Mouse (Mus musculus): ENCODE measurements around the gene Eefsec. TPM values are rescaled to one million over a fixed set of nuclear protein-coding genes. Genes with fewer than 3 reads are reported as not detected.

Gene Eefsec
- polyA plus RNA-seq, 1 experiment from 2014 or later: 41.3 TPM

- no peak overlapping the region for H3K4me3 ChIP-seq (ENCODE audit: low read depth, low read length)
- no peak overlapping the region for H3K4me2 ChIP-seq (ENCODE audit: low read depth, low read length, severe bottlenecking)
- no peak overlapping the region for H3K27ac ChIP-seq (ENCODE audit: low read depth, low read length)
- no peak for DNase-seq (ENCODE audit: low spot score)
- H3K9me3 ChIP-seq (ENCODE audit: control insufficient read depth, low read length): no peaks in the 10 kb centered on the region
- no peaks in the 10 kb centered on the region for H3K36me3 ChIP-seq (ENCODE audit: control insufficient read depth, insufficient read depth, low read length)
- no peak overlapping the region for H3K9ac ChIP-seq (ENCODE audit: low read length)
- ATAC-seq (replicated peaks; ENCODE audit: low FRiP score): no peak
- 94% methylated on average over 3 of the region's 3 CpGs for WGBS
- H3K4me1 ChIP-seq (replicated peaks; ENCODE audit: control insufficient read depth, insufficient read depth, low read length): 0 out of 2 replicates have a peak, but pooled peaks cover 3% of the 10 kb centered on the region
- H3K27me3 ChIP-seq (ENCODE audit: control insufficient read depth, insufficient read depth, low read length): no peaks in the 10 kb centered on the region
Measured at GRCm38 (mm10) chr6:88259621-88260020, 186.7 kb downstream of the Eefsec start.

- Histone ChIP-seq H3K27ac (ENCODE audit: low read depth, low read length) (no peak overlapping the region), H3K4me3 (ENCODE audit: low read depth, low read length) (no peak overlapping the region), H3K9ac (ENCODE audit: low read length) (no peak overlapping the region), H3K4me1 (replicated peaks; ENCODE audit: control insufficient read depth, insufficient read depth, low read length) (no peaks in the 10 kb centered on the region), H3K27me3 (ENCODE audit: control insufficient read depth, insufficient read depth, low read length) (no peaks in the 10 kb centered on the region), H3K4me2 (ENCODE audit: low read depth, low read length, severe bottlenecking) (no peak overlapping the region), H3K9me3 (ENCODE audit: control insufficient read depth, low read length) (no peaks in the 10 kb centered on the region), H3K36me3 (ENCODE audit: control insufficient read depth, insufficient read depth, low read length) (no peaks in the 10 kb centered on the region)
- 93% methylated on average over 4 of the region's 4 CpGs for WGBS
- ATAC-seq (replicated peaks; ENCODE audit: low FRiP score) (no peak), DNase-seq (ENCODE audit: low spot score) (no peak)
Measured at GRCm38 (mm10) chr6:88255435-88255834, 190.9 kb downstream of the Eefsec start.

- no peak overlapping the region for H3K4me2 ChIP-seq (ENCODE audit: low read depth, low read length, severe bottlenecking)
- H3K4me1 ChIP-seq (replicated peaks; ENCODE audit: control insufficient read depth, insufficient read depth, low read length): no peaks in the 10 kb centered on the region
- no peaks in the 10 kb centered on the region for H3K9me3 ChIP-seq (ENCODE audit: control insufficient read depth, low read length)
- no peak overlapping the region for H3K4me3 ChIP-seq (ENCODE audit: low read depth, low read length)
- no peak overlapping the region for H3K27ac ChIP-seq (ENCODE audit: low read depth, low read length)
- ATAC-seq (replicated peaks; ENCODE audit: low FRiP score) (no peak), DNase-seq (ENCODE audit: low spot score) (no peak)
- H3K9ac ChIP-seq (ENCODE audit: low read length): no peak overlapping the region
- H3K36me3 ChIP-seq (ENCODE audit: control insufficient read depth, insufficient read depth, low read length): no peaks in the 10 kb centered on the region
- H3K27me3 ChIP-seq (ENCODE audit: control insufficient read depth, insufficient read depth, low read length): no peaks in the 10 kb centered on the region
- WGBS: 80% methylated on average over 6 of the region's 6 CpGs
Measured at GRCm38 (mm10) chr6:88254082-88254481, 192.3 kb downstream of the Eefsec start.

- ATAC-seq (replicated peaks; ENCODE audit: low FRiP score): no peak
- no peak overlapping the region for H3K4me2 ChIP-seq (ENCODE audit: low read depth, low read length, severe bottlenecking)
- H3K4me3 ChIP-seq (ENCODE audit: low read depth, low read length): no peak overlapping the region
- no peaks in the 10 kb centered on the region for H3K27me3 ChIP-seq (ENCODE audit: control insufficient read depth, insufficient read depth, low read length)
- WGBS: 83% methylated on average over 7 of the region's 7 CpGs
- H3K9me3 ChIP-seq (ENCODE audit: control insufficient read depth, low read length): no peaks in the 10 kb centered on the region
- DNase-seq (ENCODE audit: low spot score): no peak
- H3K36me3 ChIP-seq (ENCODE audit: control insufficient read depth, insufficient read depth, low read length): no peaks in the 10 kb centered on the region
- H3K27ac ChIP-seq (ENCODE audit: low read depth, low read length): no peak overlapping the region
- H3K9ac ChIP-seq (ENCODE audit: low read length): no peak overlapping the region
- H3K4me1 ChIP-seq (replicated peaks; ENCODE audit: control insufficient read depth, insufficient read depth, low read length): no peaks in the 10 kb centered on the region
Measured at GRCm38 (mm10) chr6:88251798-88252478, 194.4 kb downstream of the Eefsec start.

GRCm38 (mm10) chr6:88251396-88251795 is 194.9 kb downstream of the Eefsec start:
- Histone ChIP-seq H3K36me3 (ENCODE audit: control insufficient read depth, insufficient read depth, low read length) (no peaks in the 10 kb centered on the region), H3K27ac (ENCODE audit: low read depth, low read length) (no peak overlapping the region), H3K4me3 (ENCODE audit: low read depth, low read length) (no peak overlapping the region), H3K27me3 (ENCODE audit: control insufficient read depth, insufficient read depth, low read length) (no peaks in the 10 kb centered on the region), H3K4me2 (ENCODE audit: low read depth, low read length, severe bottlenecking) (no peak overlapping the region), H3K9ac (ENCODE audit: low read length) (no peak overlapping the region), H3K9me3 (ENCODE audit: control insufficient read depth, low read length) (no peaks in the 10 kb centered on the region), H3K4me1 (replicated peaks; ENCODE audit: control insufficient read depth, insufficient read depth, low read length) (no peaks in the 10 kb centered on the region)
- no peak for ATAC-seq (replicated peaks; ENCODE audit: low FRiP score)
- WGBS: 81% methylated on average over 1 of the region's 1 CpGs
- no peak for DNase-seq (ENCODE audit: low spot score)

GRCm38 (mm10) chr6:88249231-88249630 is 197.1 kb downstream of the Eefsec start:
- Histone ChIP-seq H3K36me3 (ENCODE audit: control insufficient read depth, insufficient read depth, low read length) (no peaks in the 10 kb centered on the region), H3K4me1 (replicated peaks; ENCODE audit: control insufficient read depth, insufficient read depth, low read length) (no peaks in the 10 kb centered on the region), H3K9me3 (ENCODE audit: control insufficient read depth, low read length) (no peaks in the 10 kb centered on the region), H3K9ac (ENCODE audit: low read length) (no peak overlapping the region), H3K27me3 (ENCODE audit: control insufficient read depth, insufficient read depth, low read length) (no peaks in the 10 kb centered on the region), H3K27ac (ENCODE audit: low read depth, low read length) (no peak overlapping the region), H3K4me2 (ENCODE audit: low read depth, low read length, severe bottlenecking) (no peak overlapping the region), H3K4me3 (ENCODE audit: low read depth, low read length) (no peak overlapping the region)
- ATAC-seq (replicated peaks; ENCODE audit: low FRiP score) (no peak), DNase-seq (ENCODE audit: low spot score) (no peak)
- 100% methylated on average over 1 of the region's 1 CpGs for WGBS

- Histone ChIP-seq H3K36me3 (ENCODE audit: control insufficient read depth, insufficient read depth, low read length) (no peaks in the 10 kb centered on the region), H3K4me1 (replicated peaks; ENCODE audit: control insufficient read depth, insufficient read depth, low read length) (0 out of 2 replicates have a peak, but pooled peaks cover 2% of the 10 kb centered on the region), H3K4me2 (ENCODE audit: low read depth, low read length, severe bottlenecking) (no peak overlapping the region), H3K27me3 (ENCODE audit: control insufficient read depth, insufficient read depth, low read length) (no peaks in the 10 kb centered on the region; the same call in 1 of the 2 replicates), H3K4me3 (ENCODE audit: low read depth, low read length) (no peak overlapping the region), H3K27ac (ENCODE audit: low read depth, low read length) (no peak overlapping the region), H3K9ac (ENCODE audit: low read length) (no peak overlapping the region), H3K9me3 (ENCODE audit: control insufficient read depth, low read length) (no peaks in the 10 kb centered on the region)
- ATAC-seq (replicated peaks; ENCODE audit: low FRiP score): peak; percentile 81
- WGBS: under 1% methylated on average over 15 of the region's 15 CpGs
- DNase-seq (ENCODE audit: low spot score): peak; percentile 87
Measured at GRCm38 (mm10) chr6:88242604-88243003, 203.7 kb downstream of the Eefsec start.

GRCm38 (mm10) chr6:88236513-88236912 is 209.8 kb downstream of the Eefsec start:
- Histone ChIP-seq H3K9ac (ENCODE audit: low read length) (peak overlapping the region; percentile 28; the same call in 1 of the 2 replicates), H3K4me1 (replicated peaks; ENCODE audit: control insufficient read depth, insufficient read depth, low read length) (peaks cover 16% of the 10 kb centered on the region), H3K4me2 (ENCODE audit: low read depth, low read length, severe bottlenecking) (peak overlapping the region; percentile 56), H3K27me3 (ENCODE audit: control insufficient read depth, insufficient read depth, low read length) (peaks cover 17% of the 10 kb centered on the region), H3K36me3 (ENCODE audit: control insufficient read depth, insufficient read depth, low read length) (no peaks in the 10 kb centered on the region), H3K9me3 (ENCODE audit: control insufficient read depth, low read length) (no peaks in the 10 kb centered on the region), H3K27ac (ENCODE audit: low read depth, low read length) (no peak overlapping the region), H3K4me3 (ENCODE audit: low read depth, low read length) (no peak overlapping the region)
- DNase-seq (ENCODE audit: low spot score): no peak
- 15% methylated on average over 7 of the region's 7 CpGs for WGBS
- peak; percentile 43; the same call in 1 of the 2 replicates for ATAC-seq (replicated peaks; ENCODE audit: low FRiP score)

- H3K27me3 ChIP-seq (ENCODE audit: control insufficient read depth, insufficient read depth, low read length): peaks cover 17% of the 10 kb centered on the region
- H3K4me1 ChIP-seq (replicated peaks; ENCODE audit: control insufficient read depth, insufficient read depth, low read length): peaks cover 14% of the 10 kb centered on the region
- WGBS: 2% methylated on average over 16 of the region's 17 CpGs
- no peaks in the 10 kb centered on the region for H3K9me3 ChIP-seq (ENCODE audit: control insufficient read depth, low read length)
- H3K27ac ChIP-seq (ENCODE audit: low read depth, low read length): no peak overlapping the region
- peak overlapping the region; percentile 28; the same call in 1 of the 2 replicates for H3K9ac ChIP-seq (ENCODE audit: low read length)
- H3K36me3 ChIP-seq (ENCODE audit: control insufficient read depth, insufficient read depth, low read length): no peaks in the 10 kb centered on the region
- H3K4me3 ChIP-seq (ENCODE audit: low read depth, low read length): peak overlapping the region; percentile 18; the same call in 1 of the 2 replicates
- peak overlapping the region; percentile 56 for H3K4me2 ChIP-seq (ENCODE audit: low read depth, low read length, severe bottlenecking)
- DNase-seq (ENCODE audit: low spot score) (peak; percentile 78), ATAC-seq (replicated peaks; ENCODE audit: low FRiP score) (peak; percentile 87)
Measured at GRCm38 (mm10) chr6:88235983-88236382, 210.4 kb downstream of the Eefsec start.
